Mouse (Mus musculus) brain, adult 2 months (tissue): ENCODE data around the gene Crebrf.

Experiments
- DNase-seq: peaks from one replicate; pipeline ENCODE4 v3.0.0; 2011; ENCODE audit warnings: low read depth, low spot score

Gene Crebrf

DNA sequence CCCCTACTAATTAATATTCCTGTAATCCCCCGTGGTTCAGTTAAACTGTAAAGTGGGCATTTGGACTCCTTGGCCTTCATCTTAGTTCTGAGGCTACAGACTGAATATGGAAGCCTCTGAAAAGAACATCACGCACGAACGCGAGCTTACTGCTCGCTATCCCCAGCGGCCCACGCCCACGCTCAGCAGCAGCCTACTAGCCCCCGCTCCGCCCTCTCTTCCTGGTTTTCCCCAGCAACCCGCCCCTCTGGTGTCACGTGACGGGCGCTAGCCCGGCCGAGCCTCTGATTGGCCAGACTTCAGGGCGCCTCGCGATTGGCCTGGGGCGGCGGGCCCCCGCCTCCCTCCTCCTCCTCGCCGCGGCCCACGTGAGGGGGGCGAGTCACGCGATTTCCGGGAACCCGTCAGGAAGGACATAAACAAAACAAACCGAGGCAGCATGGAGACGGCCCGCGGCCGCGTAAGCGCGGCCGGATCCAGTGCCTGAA, at the start of gene Crebrf:
Gene Crebrf (plus strand): TSS at position 380 of the 488 bp plus-strand sequence.
- peak; percentile 99 for DNase-seq

DNA sequence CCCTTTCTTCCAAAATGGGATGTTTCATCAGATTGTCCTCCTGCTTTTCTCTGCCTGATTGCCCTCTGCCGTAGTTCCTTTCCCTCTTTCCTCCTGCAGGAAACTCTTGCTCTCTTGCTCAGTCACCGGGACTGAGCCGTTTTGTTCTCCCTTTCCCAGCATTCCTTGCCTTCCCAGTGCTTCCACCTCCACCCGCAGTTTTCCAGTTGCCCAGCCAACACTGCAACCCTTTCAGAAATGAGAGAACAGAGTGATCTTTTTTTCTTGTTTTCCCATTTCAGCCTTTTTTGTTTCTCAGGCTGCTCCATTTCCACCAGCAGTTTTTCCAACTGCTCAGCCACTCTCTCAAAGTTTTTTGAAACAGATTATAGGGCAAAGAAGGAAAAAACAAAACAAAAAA, 44.2 kb upstream of the Crebrf start:
- DNase-seq = peak; percentile 63

GRCm38 (mm10) chr17:26675845-26676244, 39.6 kb upstream of the Crebrf start:
- DNase-seq = no peak

GRCm38 (mm10) chr17:26676252-26676615, 39.2 kb upstream of the Crebrf start:
- DNase-seq = peak; percentile 96

GRCm38 (mm10) chr17:26676616-26677376, 38.7 kb upstream of the Crebrf start:
- DNase-seq = peak; percentile 91

DNA sequence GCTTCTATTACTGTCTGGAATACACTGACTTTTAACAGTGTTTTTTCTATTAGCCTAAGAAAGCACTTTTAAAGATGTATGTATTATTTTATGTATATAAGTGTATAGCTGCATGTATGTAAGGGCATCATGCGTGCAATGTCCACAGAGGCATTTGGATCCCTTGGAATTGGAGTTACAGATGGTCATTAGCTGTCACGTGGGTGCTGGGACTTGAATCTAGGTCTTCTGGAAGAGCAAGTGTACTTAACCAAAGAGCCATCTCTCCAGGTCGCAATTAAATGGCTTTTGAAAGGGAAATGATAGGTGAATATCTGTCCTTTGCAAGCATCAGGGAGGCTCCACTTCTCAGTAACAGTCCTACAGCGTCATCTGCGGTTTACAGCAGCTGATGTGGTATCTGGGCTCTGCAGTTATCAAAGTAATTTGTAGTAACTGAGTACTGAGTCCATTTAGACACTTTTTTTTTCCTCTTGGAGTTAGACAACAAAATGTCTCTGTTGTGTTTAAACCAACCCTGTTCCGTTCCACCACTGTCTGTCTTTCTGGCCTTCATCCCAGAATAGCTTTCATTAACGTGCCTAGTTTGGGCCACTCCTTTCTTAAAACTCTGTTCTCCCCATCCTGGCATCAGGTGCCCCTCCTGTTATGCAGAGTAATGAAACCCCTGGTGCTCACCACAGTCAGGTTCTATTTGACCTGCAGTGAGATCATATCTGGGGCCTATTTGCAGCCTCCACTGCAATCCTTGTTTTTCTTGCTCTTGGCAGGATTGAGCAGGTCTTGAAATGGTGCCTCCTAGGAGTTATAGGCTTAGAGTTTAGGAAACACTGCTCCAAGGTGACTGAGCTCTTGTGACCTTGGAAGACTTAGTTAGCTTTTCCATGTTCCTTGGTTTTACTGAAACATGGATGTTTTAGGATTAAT, 37.5 kb upstream of the Crebrf start:
- DNase-seq = peak; percentile 59

GRCm38 (mm10) chr17:26681276-26681675, 34.2 kb upstream of the Crebrf start:
- DNase-seq = no peak

DNA sequence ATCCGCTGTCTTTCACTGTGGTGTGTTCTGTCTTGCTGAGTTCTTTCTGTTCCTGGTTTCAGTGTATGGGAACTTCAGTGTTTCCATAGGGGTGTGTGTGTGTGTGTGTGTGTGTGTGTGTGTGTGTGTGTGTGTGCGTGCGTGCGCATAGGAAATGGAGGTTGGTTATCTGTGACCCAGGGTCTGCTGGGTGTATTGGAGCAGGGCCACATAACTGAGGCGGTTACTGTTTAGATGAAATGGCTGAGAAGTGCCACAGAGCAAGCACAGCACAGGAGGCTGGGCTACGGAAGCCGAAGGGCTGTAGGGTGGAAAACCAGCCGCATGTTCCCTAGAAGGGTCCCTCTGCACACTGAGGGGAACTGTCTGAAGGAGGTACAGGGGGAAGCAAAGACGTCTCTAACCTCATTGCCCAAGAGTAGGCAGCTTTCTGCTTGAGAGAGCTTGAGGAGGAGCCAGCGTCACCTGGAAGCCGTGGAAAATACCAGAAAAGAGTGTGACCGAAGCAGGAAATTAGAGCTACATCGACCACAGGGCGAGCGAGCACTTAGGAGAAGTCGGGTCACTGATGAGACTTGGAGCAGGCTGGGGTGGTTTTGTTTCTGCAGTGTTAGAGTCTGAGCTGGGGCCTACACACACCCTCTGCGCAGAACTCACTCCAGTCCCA, 29.0 kb upstream of the Crebrf start:
- no peak for DNase-seq

DNA sequence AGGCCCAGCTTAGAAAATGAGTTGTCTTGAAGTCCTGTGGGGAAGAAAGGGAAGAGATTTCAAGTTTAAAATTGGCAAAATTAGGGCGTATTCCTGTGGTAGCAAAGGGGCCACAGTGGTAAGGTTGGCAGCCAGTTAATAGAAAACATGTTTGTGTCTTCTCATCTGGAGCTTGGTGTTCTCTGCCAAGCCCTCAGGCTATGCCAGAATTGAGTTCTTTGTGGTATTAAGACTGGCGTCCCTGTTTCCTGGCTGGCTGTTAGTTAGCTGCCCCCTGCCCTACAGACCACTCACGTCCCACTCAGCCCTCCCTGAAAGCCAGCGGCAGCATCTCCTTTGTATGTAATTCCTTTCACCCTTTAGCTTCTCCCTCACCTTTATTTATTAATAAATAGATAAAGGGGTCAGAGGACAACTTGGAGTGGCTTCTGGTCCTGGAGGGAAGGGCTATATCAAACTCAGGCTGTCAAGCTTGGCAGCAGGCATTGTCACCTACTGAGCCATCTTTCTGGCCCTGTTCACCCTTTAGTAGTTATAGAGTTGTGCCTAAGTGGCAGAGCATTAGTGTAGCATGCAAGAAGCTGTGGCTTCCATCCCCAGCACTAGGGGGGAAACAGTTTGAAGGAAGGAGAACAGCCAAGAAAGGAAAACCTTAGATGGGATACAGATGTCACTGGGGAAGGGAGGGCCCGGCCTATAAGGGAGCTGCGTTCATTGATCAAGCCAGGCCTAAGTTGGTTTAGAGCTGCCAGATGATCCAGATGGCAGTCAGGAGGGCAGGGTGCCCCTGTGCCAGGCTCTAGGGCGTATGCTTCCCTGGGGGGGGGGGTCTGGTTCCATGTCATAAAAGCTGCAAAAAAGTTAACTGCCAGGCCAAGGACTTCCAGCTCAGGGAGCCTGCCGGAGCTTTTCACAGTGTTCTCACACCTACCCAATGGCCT, 26.4 kb upstream of the Crebrf start:
- peak; percentile 63 for DNase-seq

DNA sequence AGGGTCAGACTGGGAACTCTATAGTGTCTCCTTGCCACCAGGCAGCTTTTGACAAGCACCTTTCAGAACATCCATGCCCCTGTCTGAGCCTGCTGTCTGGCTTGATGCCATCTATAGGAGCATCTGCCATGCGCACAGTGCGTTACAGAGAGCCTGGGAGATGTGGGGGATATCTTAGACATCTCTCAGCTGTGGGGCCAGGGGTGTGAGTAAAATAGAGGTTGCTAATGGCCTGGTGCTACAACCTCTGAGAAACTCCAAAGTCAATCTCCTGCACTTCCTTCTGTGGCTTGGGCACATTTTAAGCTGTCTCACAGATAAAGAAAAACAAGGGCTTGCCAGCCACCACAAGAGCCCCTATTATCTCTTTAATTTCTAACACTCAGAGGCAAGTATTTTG, 25.6 kb upstream of the Crebrf start:
- DNase-seq = no peak

DNA sequence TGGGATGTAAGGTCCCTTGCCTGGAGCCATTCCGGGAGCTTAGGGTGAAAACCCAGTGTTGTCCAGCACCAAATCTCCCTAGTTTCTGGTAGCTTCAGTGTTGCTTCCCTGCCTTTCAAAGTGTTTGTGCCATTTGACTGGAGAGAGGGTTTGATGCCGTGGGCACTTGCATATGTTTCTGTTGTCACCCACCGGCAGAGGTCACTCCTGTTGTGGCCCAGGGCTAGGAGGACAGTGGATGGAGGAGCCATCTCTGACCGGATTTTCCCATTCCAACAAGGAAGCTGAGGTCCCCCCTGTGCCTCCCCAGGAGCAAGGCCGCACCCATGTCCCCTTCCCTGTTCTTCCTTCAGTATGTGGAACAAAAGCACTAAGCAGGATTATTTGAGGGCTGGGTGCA, 25.2 kb upstream of the Crebrf start:
- DNase-seq = peak; percentile 68

DNA sequence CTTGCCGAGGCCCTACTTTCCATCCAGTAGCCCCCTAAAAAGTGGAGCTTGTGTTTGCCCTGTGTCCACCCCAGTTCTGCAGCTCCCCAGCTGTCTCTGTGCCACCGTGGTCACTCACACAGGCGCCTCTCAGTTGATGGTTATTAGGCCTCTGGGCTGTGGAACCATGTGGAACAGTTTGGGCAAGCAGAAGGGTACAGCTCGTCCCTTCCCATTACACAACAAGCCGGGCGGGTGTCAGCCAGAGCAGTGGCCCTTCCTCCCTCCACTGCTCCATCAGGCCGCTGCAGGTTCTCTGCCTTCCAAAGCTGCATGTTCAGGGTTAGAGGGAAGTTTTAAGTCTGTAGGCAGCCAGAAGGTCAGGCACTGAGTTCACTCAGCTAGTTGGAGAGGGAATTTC, 24.3 kb upstream of the Crebrf start:
- peak; percentile 54 for DNase-seq

DNA sequence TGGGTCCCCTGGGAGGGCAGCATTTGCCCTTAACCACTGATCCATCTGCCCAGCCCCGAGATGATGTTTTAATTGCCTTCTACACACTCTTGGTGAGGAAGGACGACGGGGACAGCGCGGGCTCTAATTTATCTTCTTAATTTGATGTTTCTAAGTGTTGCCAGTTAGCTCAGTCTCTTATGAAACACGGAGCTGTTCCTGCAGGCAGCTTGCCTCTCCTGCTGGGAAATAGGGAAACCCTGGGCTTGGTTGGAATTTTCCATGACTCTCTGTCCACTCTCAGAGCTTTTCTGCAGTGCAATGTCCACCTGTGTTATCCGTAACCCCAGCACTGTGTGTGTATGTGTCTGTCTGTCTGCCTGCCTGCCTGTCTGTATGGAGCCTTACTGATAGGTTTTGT, 22.0 kb upstream of the Crebrf start:
- peak; percentile 93 for DNase-seq

GRCm38 (mm10) chr17:26694171-26694570, 21.3 kb upstream of the Crebrf start:
- DNase-seq = peak; percentile 83

DNA sequence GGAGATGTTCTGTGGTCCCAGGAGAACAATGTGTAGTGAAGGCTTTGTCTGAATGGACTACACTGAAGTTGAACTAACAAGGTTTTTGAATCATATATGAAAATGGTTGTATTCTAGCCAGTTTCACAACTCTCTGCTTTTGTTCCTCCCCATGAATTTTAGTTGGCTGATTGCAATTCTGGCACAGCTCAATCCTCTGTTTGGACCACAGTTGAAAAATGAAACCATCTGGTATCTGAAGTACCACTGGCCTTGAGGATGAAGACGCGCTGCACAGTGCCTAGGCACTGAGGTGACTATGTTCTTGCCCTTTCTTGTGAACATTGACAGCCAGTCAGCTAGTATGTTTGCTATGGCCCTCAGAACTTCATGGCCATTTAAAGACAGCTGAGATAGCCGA, 20.3 kb upstream of the Crebrf start:
- peak; percentile 54 for DNase-seq

DNA sequence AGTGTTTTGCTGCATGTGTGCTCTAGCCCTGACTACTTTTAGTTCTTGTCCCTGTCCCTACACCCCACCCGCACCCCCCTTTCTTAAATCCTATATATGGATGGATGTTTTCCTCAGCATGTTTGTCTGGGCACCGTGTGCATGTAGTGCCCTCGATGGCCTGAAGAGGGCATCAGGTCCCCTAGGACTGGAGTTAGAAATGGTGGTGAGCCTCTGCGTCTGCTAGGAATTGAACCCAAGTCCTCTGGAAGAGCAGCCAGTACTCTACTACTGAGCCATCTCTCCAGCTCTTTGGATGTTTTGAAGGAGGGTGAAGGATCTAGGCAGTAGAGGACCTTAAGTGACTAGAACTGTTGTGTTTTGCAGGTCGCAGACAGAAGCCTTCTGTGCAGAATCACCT, 16.6 kb upstream of the Crebrf start:
- DNase-seq = no peak

- DNase-seq = peak; percentile 55
These were observed 15.4 kb upstream of the Crebrf start for GRCm38 (mm10) chr17:26699819-26700616.

GRCm38 (mm10) chr17:26701565-26701964, 13.9 kb upstream of the Crebrf start:
- peak; percentile 80 for DNase-seq

DNA sequence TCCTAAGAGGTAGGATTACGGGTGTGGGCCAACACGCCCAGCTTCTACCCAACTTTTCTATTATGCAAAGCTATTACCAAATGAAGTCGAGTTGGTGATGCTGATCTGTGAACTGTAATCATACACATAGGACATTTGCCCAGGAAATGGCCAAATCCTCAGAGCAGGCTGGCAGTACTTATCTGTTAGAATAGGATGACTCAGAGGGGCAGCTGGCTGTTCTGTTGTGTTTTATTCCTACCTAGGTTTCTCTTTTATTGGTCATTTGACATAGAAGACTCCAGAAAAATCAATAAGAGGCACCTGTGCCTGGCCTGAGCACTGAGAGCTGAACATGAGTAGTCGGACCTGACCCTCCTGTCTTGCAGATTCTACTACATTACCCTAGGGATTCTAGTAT, 12.8 kb upstream of the Crebrf start:
- peak; percentile 61 for DNase-seq

DNA sequence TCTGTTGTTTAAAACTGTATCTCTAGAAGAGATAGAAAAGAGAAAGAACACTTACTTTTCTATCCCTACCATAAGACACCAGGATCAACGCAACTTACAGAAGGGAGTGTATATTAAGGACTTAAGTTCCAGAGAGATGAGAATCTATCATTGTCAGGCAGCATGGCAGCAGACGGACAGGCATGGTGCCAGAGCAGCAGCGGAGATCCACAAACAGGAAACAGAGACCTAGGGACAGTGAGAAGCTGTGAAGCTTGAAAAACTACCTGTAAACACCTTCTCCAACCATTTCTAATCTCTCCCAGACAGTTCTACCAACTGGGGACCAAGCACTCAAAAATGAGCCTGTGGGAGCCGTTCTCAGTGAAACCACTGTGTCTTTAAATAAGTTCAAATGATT, 11.8 kb upstream of the Crebrf start:
- peak; percentile 71 for DNase-seq
